Mouse (Mus musculus) right cerebral cortex, postnatal 4 days (tissue): ENCODE results near the gene Ugcg.

Source experiments
- DNase-seq: peaks from one replicate; pipeline ENCODE4 v3.0.0-alpha.2; 2022

Ugcg gene

DNA sequence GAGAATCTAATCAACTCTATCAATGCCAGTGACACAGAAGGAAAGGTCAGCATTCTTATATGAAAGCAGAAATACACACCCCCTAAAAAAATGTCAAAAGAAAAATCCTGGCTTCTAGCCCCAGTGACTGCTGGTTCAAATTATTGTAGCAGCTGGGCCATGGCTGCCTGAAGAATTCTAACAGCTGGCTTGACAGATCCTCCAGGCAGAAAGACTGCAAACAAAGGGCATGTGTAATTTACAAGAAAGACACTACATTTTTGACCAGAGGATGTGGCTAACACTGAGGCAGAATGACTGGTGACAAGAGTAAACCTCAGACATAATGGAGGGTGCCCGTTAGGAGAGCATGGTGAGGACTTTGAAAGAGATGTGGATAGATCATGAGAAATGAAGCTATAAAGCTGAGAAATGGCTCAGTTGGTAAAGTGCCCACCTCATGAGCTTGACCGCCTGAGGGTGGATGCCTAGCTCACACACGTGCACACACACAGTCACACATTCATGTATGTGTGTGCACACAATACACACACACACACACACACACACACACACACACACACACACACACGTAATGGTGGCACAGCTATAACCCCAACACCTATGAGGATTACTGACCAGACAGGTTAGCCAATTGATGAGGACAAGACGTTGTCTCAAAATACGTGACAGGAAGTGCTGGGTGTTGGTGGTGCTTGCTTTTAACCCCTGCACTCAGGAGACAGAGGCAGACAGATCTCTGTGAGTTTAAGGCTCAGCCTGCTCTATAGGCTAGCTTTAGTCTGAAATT, 42.4 kb downstream of the Ugcg start:
- no peak for DNase-seq

- DNase-seq, result no peak
Observed at GRCm38 (mm10) chr4:59234014-59234413, 45.0 kb downstream of the Ugcg start.

GRCm38 (mm10) chr4:59234451-59235216, 45.6 kb downstream of the Ugcg start:
- DNase-seq, result no peak

DNA sequence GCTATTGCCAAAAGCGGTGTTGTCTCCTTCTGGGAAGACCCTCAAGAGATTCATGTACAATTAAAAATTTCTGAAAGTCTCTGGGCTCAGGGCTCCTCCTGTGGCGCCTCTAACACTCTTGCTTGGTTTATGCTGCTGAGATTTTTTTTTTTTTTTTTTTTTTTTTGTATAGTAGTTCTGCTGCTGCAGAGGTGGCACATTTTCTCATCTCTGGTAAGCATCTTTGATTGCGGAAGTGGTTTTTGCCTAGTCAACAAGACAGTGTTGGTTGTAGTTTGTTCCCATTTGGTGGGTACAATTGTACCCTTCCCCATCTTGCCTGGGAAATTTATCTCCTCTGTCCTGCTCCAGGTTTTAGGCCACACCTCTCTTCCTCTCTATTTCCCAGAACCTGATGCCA, 47.3 kb downstream of the Ugcg start:
- no peak for DNase-seq

GRCm38 (mm10) chr4:59238641-59239311, 49.7 kb downstream of the Ugcg start:
- DNase-seq, result no peak

- DNase-seq, result no peak
Observed at GRCm38 (mm10) chr4:59239312-59239728, 50.3 kb downstream of the Ugcg start.

DNA sequence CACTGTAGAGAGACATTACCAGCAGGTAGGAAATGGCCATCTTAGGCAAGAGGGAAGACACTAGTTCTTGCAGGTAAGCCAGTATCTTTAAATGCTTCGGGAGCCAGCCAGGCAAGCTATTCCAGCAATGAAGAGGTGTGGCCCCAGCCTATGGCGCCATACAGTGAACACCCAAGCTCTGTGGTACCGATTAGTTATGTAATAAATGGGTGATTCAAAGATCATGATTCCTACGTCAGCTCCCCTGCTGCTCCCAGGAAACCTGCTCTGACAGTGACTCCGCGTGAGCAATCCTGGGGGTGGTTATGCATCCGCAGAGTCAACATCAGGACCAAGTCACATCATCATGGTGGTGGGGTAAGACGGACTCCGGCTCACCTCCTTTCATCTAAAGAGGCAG, 51.1 kb downstream of the Ugcg start:
- DNase-seq, result no peak

DNA sequence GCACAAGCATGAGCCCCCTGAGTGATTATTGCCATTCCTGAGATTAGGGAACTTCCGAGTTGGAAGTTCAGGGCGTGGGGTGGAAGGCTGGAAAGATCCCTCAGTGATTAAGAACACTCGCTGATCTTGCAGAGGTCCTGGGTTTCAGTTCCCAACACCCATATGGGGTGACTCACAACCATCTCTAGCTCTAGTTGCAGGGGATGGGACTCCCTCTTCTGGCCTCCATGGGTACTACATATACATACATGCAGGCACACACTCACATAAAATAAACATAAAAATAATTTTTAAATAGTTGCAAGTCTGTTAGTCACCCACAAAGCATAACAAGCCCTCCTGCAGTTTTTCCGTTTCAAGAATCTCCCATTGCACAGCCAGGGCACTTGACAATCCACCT, 52.0 kb downstream of the Ugcg start:
- DNase-seq, result no peak

- DNase-seq, result no peak
Observed at GRCm38 (mm10) chr4:59242221-59242620, 53.2 kb downstream of the Ugcg start.

GRCm38 (mm10) chr4:59243802-59244493, 54.9 kb downstream of the Ugcg start:
- no peak for DNase-seq

- no peak for DNase-seq
Observed at GRCm38 (mm10) chr4:59244791-59245555, 55.9 kb downstream of the Ugcg start.

- DNase-seq, result no peak
Observed at GRCm38 (mm10) chr4:59245776-59246175, 56.7 kb downstream of the Ugcg start.

GRCm38 (mm10) chr4:59247545-59247944, 58.5 kb downstream of the Ugcg start:
- no peak for DNase-seq

DNA sequence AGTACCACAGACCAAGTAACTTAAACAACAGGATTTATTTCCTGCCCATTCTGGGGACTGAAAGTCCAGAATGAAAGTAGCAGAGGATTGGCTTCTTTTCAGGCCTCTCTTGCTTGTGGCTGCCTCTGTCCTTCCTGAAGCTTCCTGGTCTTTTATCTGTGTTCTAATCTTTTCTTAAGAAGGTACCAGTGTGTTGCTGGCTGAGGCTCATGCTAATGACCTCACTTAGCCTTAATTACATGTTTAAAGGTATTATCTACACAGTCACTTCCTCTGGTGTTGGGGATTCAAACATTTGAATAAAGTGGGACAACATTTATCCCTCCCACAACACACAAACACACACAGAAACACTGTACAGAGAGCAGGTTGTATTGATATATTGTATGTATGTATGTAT, 59.0 kb downstream of the Ugcg start:
- no peak for DNase-seq

DNA sequence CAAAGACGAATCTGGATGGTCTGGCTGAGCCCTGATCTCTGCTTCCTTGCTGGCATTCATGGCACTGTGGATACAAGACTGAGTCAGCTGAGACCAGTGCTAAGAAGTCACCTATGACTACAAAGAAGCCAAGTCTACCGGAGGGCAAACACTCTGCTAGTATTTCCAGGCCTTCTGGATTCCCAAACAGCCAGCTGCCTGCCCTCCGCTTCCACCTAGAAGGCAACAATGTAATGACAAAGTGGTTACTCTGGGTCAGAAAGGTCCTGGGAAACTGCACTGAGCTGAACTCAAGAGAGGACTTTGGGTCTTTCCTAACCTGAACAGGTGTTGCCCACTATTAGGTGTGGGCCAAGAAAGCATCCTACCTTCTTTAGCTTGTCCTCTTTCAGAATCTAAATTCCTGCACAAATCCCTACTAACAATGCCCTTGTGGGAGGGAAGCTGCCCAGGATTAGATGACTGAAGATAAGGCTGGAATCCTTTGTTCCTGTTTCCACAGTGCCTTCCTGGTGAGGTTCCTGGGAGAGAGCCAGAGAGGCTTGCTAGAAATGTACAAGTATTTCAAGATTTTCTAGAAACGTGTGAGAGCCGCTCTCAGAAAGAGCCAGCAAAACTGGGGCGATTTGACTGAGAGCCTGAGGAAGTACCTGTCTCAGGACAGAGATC, 63.5 kb downstream of the Ugcg start:
- DNase-seq, result no peak

- no peak for DNase-seq
Observed at GRCm38 (mm10) chr4:59253055-59253434, 64.0 kb downstream of the Ugcg start.

GRCm38 (mm10) chr4:59254397-59254796, 65.3 kb downstream of the Ugcg start:
- DNase-seq, result no peak

DNA sequence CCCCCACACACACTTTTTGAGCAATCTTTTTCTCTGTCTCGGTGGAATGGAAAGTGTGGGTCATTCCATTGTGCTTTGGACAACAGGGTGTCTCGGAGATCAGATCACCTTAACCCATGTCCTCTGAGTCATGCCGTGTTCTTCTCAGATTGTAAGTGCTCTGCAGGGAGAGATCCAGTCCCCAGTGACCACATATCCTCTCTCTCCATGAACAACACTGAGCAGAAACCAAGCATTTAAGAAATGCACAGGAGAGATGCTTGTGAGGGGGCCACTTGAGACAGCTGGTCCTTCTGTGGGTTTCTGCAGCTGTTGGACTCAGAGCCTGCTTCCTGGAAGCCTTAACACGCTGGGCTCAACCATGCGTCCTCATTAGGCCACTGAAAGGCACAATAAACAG, 66.9 kb downstream of the Ugcg start:
- no peak for DNase-seq

DNA sequence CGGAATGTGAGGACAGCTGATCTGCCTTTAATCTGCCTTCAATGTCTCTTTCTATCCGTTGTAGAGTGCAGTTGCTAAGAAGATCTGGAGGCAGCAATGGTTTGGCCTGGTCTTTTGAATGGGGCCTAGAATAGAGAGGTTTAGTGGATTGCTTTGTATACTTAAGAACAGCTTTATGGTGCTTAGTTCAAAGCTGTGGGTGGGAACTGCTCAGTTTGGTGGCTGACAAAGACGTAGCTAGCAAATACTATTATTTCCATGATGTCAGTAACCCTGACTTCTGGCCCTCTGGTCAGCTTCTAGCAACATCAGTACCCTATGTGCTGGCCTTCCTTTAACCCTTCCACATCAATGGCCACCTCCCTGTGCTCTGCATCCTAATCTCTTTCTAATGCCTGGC, 68.8 kb downstream of the Ugcg start:
- DNase-seq, result no peak

DNA sequence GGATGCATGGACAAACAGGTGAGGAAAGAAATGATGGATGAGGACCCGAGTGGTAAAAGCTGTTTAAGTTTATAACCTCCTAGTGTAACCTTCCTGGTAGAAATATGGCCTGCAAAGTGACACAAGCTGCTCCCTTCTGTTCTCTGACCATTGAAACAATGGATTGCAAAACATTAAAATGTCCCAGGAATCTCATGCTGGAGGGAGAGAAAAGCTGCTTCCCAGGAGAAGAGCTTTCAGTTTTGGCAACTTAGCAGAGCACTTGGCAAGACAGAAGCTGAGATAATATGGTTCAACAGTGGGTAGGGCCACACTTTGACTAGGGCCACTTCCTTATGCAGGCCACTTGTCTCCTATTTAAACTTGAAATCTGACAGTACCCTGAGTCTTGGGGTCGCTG, 69.7 kb downstream of the Ugcg start:
- no peak for DNase-seq

- DNase-seq, result no peak
Observed at GRCm38 (mm10) chr4:59259806-59260205, 70.7 kb downstream of the Ugcg start.
